Mouse (Mus musculus): ENCODE results near the gene Olfr1395.

The Olfr1395 gene

GRCm38 (mm10) chr11:49141974-49142373, at the start of gene Olfr1395:
Gene Olfr1395 (plus strand): TSS chr11:49142274.
- no peak for DNase-seq

- no peak for DNase-seq
These were observed 49.3 kb upstream of the Olfr1395 start for GRCm38 (mm10) chr11:49092786-49093185.

- no peak for DNase-seq
These were observed 48.0 kb upstream of the Olfr1395 start for GRCm38 (mm10) chr11:49093861-49094660.

GRCm38 (mm10) chr11:49095367-49095766, 46.7 kb upstream of the Olfr1395 start:
- DNase-seq = no peak

GRCm38 (mm10) chr11:49100409-49100808, 41.7 kb upstream of the Olfr1395 start:
- no peak for DNase-seq

GRCm38 (mm10) chr11:49101500-49101899, 40.6 kb upstream of the Olfr1395 start:
- no peak for DNase-seq

- DNase-seq = peak; percentile 91
These were observed 38.9 kb upstream of the Olfr1395 start for GRCm38 (mm10) chr11:49103047-49103693.

- no peak for DNase-seq
These were observed 36.3 kb upstream of the Olfr1395 start for GRCm38 (mm10) chr11:49105752-49106151.

- DNase-seq = no peak
These were observed 34.2 kb upstream of the Olfr1395 start for GRCm38 (mm10) chr11:49107650-49108537.

- no peak for DNase-seq
These were observed 33.2 kb upstream of the Olfr1395 start for GRCm38 (mm10) chr11:49108833-49109232.

GRCm38 (mm10) chr11:49111000-49111399, 31.1 kb upstream of the Olfr1395 start:
- DNase-seq = no peak

- DNase-seq = no peak
These were observed 29.4 kb upstream of the Olfr1395 start for GRCm38 (mm10) chr11:49112624-49113219.

- no peak for DNase-seq
These were observed 27.9 kb upstream of the Olfr1395 start for GRCm38 (mm10) chr11:49114158-49114557.

GRCm38 (mm10) chr11:49114774-49115173, 27.3 kb upstream of the Olfr1395 start, which contains the start of gene Olfr1396:
Gene Olfr1396 (minus strand): TSS chr11:49114874.
- no peak for DNase-seq

GRCm38 (mm10) chr11:49119635-49120034, 22.4 kb upstream of the Olfr1395 start:
- no peak for DNase-seq

GRCm38 (mm10) chr11:49124169-49124568, 17.9 kb upstream of the Olfr1395 start:
- DNase-seq = no peak

GRCm38 (mm10) chr11:49154077-49154476, 12.0 kb downstream of the Olfr1395 start, which contains the start of gene Olfr1394:
Gene Olfr1394 (plus strand): TSS chr11:49154377.
- DNase-seq = no peak

GRCm38 (mm10) chr11:49156821-49157814, 15.0 kb downstream of the Olfr1395 start:
- DNase-seq = no peak

- peak; percentile 15 for DNase-seq
These were observed 27.0 kb downstream of the Olfr1395 start for GRCm38 (mm10) chr11:49168839-49169611.

- no peak for DNase-seq
These were observed 28.5 kb downstream of the Olfr1395 start for GRCm38 (mm10) chr11:49170576-49170975.

Data from kidney, postnatal 14 days (tissue).